Mouse (Mus musculus) adrenal gland, adult 8-10 months (tissue): ENCODE measurements at regions not wholly inside any gene's neighbourhood (a gene's known extent, or its start where the extent isn't known, plus 50 kb on each side); places are given as distances from the start of the nearest gene placed in this dataset.

Source experiments
- DNase-seq: peaks from one replicate; pipeline ENCODE4 v3.0.0; 2022

DNA sequence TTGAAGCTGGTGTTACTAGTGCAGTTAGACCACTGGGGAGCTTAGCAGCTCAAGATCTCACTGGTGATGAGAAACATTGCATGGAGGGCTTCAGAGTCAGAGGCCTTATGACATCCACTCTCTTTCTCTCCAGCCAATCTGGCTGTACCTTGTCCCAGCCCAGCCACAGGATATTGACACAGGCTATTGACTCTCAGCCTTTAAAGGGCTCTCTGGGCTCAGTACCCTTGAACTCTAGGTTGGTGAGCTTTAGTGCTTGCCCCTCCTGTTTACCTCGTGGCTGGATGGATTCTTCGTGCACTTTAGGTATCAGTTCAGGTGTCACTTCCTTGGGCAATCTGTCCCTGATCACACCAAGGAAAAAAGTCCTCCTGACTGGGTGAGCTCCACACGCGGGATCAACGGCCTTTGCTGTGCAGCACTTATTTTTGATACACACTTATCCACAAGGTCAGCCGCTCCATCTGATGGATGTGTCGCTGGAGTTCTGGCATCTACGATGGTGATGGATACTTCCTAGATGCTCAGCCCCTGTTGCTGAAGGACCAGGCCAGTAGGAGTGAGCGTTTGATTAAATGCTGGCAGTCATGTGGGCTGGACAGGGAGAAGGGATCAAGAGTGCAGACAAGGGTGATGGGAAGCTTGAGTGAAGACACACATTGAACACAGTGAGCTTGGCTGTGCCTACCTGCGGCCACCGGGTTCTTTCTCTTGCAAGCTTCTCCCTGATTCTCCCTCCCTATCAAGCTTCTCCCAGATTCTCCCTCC lies 177.7 kb downstream of the Snx10 start:
- no peak for DNase-seq

DNA sequence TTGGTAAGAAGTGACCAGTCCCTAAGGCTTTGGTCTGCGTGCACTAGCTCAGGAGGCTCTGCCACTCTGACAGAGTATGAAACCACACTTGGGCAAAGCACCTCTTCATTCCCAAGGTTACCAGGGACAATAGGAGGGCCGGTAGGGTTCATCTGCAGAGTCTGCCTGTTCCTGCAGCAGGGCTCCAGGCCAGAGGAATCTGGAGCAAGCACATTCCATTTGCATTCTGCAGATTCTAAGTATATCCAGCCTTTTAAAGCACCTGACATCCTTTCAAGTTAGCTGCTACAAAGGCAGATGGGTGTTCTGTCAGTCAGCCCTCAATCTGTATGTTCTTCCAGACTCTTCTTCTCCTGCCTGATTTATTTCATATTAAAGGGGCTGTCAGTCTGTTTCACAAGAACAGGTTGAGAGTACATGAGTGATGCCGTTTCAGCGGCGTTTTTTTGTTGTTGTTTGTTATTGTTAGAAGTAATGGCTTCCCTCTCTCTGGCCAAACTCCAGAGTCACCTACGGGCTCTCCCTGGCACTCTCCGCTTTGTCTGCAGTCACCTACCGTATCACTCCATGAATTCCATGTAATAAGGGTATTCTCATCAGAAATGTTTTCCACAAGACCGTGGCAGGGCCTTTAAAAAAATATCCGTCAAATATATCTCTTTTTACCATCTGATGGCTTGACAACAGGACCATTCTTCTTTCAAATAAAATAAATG lies 178.9 kb downstream of the Snx10 start:
- DNase-seq = no peak

DNA sequence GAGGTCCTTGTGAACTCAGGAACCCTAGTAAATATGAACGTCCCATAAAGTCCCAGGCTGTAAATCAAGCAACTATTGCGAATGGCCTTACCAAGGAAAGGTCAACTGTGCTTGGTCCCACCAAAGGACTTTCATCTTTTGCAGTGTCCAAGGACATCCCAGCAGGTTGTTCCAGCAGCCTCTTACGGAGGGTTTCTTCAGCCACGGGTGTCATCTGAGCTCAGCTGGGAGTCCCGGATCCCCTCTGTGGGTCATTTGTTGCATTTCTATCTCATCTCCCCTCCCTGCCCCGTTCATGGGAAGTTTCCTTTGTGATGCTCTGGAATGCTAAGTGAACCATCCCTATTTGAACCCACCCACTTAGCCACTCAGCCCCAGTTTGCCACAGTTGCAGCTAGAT lies 184.3 kb downstream of the Snx10 start:
- peak; percentile 60 for DNase-seq

DNA sequence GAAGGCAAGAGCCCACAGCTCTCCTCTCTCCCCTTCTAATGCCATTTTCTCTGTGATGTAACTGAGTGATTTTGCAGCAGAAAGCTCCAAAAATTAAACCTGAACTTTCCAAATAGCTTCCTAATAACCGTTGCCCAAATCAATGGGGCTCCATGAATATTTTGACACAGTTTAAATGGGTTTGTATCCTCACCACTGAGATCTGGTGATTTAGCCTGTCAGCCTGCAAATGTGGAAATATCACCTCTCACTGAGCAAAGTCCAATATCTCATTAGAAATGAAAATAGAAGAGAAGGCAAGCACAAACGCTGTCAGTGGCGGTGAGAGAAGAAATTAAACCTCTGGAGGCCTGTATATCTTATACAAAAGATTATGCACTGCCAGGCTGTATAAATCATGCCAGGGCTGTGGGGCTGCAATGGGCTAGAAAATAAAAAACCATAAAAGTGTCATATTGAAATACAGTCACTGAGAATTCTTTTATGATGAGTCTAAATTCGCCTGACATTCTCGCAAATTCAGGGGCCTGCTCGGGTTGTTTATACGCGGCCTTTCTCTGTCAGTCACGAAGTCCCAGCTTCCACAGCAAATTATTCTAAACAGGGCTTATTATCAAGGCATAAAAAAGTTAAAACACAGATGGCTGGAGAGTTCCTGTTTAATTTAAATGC lies 185.1 kb downstream of the Snx10 start:
- no peak for DNase-seq

DNA sequence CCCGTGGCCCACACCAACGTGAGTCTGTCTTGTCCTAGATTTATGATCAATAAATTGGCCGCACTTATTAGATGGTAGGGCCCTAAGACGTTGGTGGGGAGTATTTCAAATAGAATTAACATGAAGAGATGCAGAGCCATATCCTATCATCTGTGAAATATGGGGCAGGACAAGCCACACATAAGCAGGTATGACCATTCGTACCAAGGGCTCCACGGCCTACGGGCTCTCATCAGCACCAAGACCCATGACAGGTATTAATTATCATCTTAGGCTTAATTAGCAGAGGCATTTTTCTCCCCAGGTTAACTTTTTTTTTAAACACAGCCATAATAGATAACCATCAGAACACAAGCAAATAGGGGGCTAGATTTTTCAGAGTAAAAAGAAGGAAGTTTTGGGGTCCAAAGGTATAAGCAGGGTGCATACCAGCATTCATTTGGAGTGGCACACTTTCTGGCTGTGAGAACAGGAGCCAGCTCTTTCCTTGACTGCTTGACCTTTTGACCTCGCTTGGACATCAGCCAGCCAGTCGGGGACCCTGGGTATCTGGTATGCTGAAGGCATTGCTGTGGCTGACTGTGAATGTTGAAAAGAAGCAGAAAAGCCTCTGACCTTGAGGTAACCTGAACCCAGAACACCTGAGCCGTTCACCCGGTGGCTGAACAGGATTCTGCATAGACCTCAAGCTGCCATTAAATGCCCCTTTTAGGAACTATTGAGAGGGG lies 185.8 kb downstream of the Snx10 start:
- peak; percentile 50 for DNase-seq

DNA sequence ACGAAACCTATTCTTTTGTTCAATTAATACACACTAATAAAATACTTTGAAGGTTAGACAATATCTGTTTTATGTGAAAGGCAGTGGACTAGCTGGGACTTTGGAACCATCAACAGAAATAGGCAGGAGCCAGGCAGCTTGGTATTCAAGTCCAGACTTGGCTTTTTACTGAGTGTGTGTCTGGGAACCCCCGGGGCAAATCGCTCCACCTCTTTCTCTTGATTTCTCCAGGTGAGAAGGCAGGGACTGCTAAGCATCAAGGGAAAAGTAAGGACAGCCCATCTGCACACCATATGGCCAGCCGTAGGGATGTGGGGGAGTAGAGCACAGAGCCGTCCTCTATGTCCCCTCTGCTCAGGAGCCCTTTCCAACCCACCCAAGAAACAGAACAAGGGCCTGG lies 186.5 kb downstream of the Snx10 start:
- DNase-seq = no peak

DNA sequence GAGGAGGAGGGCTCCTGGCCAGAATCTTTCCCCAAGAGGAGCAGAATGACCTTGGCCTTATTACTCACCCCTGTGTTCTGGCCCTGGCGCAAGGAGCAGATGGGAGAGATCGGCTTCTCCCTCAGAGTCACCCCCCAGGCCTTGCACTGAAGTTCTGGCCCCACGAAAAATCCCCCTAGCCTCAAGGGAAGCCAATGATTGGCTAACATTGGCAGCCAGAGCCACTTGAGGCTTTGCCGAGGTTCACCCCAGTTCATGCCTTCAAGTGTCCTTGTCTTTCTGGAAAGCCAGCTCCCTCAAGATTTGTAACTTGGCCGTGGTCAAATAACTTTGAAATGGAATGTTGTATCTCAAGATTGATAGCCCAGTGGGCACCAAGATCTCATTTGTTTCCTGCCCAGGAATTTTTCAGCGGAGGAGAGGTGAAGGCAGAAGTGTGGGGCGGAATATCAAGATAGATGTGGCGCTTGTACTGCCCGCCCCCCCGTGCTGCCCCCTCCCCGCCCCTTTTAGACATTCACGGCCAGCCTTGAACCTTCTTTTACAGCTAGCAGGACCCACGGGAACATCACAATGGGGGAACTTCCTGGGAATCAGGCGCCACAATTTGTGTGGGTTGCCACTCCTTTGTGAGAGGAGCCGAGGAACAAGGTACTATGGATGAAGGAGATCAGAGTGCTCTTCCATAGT lies 187.4 kb downstream of the Snx10 start:
- peak; percentile 72 for DNase-seq

DNA sequence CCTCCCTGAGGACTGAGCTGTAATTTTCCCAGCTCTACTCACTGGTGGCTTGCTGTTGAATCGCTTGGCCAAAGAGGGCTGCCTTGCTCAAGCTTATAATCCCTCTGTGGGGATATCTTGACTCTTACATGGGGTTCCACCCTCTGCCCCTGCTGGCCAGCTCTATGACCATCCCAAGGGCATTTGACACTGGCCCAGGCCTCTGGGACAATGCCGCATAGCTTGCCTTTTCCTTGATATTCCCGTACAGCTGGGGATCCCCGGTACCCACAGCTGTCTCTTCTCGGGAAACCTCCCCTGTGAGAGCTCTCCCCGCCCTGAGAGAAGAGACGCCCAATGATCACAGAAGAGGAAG lies 187.9 kb downstream of the Snx10 start:
- DNase-seq = no peak

DNA sequence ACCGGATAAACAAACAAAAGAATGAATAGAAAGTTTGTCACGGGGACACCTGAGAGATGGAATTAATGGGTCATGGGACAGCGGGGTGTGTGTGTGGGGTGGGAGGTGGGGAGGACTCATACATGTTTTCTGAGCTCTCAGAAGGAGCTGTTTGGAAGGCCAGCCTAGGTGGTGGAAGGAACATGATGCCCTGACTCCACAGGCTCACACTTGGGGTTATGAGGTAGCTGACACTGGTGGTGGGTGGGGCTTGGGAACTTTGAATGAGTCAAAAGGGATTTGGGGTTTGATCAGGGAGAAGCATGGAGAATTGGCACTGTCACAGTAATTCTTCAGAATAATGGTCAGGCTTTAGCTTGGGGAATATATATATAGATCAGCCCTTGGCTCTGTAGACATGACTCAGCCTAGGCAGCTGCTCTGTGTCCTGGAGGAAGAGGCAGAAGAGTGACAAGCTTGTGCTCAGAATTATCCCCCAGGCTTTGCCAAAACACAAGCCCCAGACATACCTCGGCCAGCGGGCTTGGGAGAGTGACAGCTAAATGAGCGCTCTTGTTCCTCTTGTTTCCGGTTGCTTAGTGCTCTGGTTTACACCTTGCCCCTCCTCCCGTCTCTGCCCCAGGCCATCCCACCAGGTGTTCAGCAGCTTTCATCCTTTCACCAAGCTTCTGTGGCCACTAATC lies 191.6 kb downstream of the Snx10 start:
- no peak for DNase-seq

DNA sequence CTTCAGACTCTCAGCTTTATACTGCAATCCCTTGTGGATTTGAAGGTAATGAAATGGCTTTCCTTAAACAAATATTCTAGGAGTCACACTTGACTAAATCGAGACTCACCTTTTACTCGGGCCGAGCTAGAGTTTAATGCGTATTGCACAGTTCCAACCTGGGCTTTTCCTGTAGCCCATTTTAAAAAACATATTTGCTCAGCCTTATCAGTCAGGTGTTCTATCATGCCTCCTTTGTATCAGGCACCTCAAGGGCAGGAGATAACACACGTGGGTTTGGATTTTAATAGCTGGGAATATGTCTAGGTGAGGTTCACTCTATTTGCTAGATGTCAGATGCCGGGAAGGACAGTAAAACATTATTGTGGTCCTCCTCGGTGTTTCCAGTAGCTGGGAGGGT lies 193.7 kb downstream of the Snx10 start:
- DNase-seq = no peak

DNA sequence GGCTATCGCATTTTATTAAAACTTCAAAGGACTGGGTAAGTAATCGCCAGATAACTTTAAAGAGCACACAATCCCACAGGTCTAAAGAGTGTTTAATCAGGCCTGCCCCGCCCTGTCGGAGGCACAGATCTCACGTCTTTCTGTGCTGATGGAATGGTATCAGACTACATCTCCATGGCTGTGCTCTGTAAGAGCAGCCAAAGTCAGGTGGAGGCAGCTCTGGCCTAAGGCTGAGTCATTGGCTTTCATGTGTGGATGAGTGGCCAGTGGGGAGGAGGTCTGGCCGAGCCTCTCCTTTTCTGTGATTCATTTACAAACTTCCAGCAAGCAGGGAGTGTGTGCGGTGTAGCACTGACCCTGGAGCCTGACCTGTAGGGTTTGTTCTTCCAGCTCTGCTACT lies 197.0 kb downstream of the Snx10 start:
- DNase-seq = peak; percentile 42

DNA sequence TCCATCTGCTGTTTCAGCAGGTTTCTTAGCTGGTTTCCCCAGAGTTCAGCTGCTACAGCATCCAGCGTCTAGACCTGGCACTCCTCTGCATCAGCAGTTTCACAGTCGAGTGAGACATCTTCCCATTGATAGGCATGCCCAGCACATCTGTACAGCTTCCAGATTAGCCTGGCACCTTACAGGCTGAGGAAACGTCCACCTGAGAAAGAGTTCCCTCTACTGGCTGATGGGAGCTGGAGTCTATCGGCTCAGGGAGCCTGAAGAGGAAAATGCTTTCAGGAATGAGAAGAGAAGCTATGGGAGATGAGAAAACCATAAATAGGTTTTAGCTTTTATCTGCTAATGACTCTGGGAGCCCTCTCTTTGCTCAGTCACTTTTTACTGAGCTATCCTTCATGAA lies 199.4 kb downstream of the Snx10 start:
- DNase-seq = no peak

DNA sequence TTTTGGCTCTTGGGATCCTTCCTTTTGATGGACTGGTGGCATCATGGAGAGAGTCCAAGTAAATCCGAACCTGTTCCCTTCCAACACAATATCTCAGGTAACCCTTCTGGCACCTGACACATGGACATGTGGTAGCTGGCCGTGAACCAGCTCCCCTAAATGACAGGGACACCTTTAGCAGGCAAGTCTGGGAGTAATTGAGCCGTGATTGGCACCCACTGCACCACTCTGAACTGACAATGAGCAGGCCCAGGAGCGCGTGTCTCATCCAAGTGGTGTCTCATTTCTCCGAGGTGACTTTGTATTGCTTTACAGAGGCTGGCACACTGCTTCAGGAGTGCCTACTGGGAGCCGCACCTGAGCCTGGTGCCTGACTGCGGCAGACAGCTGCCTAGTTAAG lies 203.5 kb downstream of the Snx10 start:
- no peak for DNase-seq

DNA sequence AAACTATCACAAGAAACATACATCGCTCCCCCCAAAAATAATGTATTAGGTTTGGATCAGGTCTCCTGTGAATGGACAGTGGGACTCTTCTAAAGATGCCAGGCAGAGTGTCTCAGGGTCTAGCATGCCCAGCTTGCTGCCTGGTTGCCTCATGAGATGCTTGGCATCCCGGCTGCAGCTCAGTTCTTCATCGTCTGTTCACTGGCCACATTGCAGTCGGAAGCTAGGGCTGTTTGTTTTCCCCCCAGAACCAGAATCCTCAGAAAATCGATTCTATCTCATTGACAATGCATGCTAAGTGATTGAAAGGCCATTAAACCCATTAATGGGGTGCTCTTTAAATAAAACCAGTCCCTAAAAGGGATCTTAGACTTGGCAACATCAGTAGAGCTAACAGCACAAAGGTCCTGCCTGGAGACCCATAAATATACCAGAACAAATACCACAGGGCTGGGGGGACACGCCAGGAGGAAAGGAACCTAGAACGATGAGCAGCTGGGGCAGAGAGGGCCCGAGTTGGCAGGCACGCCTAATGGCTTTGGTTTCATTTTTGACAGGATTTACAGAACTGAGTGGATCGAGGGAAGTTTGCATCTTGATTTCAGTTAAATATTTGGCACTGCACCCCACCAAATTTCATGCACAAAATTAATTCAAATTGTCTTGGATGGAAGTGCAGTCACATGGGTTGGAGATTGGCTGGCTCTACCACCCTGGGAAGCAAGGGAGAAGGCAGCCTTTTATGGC lies 205.3 kb downstream of the Snx10 start:
- no peak for DNase-seq

DNA sequence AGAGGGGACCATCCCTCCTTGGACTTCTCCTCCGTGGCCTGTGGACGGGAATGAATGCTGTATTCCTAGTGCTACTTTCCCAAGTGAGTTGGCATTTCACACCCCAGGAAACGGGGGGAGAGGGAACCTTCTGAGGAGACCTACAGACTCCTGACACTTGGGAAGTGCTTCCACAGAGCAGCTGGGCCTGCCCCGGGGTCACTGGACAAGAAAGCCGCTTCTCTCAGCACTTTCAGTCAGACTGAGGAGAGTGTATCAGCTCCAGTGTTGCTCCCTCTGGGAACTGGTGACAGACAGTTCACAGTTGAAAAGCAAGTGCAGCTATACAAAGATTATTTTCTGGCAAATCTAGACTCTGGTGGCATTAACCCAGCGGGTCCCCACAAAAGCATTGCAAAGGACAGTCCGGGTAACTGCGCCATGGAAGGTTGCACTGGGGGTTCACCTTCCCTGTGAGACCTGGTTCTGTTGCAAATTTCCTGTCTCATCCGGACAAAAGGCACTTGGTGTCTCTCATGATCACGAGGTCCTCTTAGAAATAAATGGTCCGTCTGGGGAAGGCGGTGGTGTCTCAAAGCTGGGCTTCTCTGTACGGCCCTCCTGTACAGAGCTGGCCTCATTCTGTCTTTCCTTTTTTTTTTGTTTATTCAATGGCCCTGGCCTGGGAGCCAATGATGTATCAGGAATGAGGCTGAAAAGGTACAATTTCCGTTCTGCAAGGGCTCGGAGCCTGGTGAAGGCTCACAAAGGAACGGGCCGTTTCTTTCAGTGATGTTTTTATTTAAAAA lies 207.1 kb downstream of the Snx10 start:
- DNase-seq = no peak

DNA sequence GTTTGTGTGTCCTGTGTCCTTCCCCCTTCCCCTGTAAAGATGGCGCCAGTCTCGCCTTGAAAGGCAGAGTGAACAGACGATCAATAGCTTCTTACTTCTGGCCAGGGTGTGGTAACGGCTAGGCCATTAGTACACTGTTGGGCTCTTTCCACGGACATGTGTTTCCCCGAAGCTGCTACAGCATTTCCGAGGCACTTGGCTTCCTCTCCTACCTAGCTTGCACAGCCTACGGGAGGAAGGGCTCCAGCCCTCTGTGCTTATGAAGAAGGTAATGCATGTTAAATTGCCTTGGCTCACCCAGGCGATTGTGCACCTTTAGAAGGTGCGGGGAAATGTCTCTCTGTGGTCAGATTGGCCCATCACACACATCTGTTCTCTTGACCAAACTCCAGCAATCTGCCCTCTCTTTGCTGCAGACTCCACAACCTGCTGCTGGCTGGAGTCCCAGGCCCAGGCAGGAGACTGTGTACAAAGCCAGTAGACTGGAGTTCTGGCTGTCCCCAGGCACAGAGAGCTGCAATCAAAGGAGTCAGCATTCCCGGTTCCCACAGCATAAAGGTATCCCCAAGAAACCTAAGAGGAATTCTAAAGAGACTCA lies 208.7 kb downstream of the Snx10 start:
- no peak for DNase-seq

DNA sequence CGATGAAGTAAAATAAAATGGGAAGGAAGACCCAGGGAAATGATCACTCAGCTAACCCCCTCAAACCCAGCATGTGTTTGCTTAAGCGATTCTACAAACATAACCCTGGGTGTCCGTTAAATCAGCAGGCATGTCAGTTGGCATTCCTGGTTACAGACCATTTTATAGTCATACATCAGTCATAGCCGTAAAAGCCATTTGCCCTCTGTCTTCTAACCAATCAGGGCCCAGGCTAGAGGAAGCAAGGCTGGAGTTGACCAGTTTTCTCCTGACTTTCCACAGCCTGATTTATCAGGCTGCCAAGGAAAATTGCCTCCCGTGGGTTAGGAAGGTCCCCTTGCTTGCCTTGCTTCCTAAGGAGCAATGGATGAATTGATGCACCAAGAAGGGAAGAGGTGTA lies 212.3 kb downstream of the Snx10 start:
- DNase-seq = no peak

DNA sequence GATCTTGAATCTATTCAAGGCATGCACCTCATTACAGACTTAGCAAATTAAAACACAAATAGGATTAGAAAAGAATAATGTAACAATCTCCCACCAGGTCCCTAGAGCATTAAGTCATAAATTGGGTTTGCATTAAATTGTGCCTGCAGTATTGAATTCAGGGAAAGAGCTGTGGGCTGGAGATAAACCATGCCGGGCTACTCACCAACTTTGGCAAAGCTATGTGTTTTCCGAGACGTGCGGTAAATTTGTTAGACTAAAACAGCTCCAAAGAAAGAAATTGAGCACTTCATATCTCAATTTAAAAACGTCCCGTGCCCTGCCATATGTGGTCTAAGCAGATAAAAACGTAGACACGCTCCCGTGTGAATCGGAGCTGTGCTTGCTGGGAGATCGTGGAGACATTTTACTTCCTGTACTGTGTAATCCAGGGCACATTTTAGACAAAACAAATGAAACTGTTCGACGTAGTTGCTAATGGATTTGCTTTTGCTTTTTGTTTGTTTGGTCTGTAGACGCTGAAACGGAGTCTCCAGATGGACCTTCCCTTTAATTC lies 219.5 kb downstream of the Snx10 start:
- no peak for DNase-seq

DNA sequence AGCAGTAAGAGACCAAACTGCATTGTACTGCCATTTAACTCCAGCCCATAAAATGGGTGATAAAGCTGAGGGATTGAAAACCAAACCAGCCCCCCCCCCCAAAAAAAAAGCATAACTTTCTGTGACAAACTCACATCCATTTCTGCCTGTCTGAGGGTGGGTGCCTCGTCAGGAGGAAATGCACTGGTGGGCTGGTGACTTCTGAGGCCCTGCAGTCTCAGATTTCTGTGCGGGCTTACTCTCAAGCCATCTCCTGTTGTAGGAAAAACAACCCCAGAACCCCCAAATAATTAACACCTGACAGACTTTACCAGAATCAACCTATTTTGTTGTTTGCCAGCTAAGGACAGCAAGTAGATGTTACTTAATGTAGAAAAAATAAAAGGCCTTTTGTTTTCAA lies 220.9 kb downstream of the Snx10 start:
- no peak for DNase-seq

DNA sequence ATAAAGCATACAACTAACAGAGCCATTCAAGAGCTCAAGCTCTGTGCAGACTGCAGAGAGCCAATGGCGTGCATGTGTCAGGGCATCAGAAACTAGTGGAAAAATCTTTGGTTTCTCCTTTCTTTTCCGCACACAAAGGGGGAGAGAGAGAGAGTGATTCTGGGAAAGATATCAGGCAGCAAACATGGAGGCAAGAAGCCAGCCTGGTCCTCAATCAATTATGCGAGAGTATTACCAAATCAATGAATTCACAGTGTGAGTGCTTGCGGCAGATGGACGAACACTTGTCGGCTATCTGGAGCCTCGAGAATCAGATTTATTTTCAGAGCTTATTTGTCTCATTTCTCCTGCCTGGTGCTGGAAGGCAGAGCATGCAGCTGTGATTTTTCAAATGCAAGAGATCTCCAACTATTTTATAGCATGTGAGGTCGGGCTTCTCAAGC lies 230.6 kb downstream of the Snx10 start:
- no peak for DNase-seq
